Mouse (Mus musculus) intestine, embryonic 14.5 days (tissue): ENCODE measurements around the gene Lrrc58. TPM values are rescaled to one million over a fixed set of nuclear protein-coding genes. Genes with fewer than 3 reads are reported as not detected.
A peak's percentile ranks its signal among the peaks of the same experiment; 100 is the strongest.

ENCODE experiments used
- ATAC-seq: fragments of 200-750 bp; cut with Nextera tagmentation; replicated peaks from 2 replicates; pipeline ENCODE4 v1.8.0; 2017; ENCODE audit warnings: low read depth, moderate number of reproducible peaks, moderate TSS enrichment, moderate library complexity; ENCODE audit not compliant: low FRiP score, low TSS enrichment
- DNase-seq: peaks from one replicate; pipeline ENCODE4 v3.0.0-alpha.2; 2018; ENCODE audit warnings: low spot score
- H3K27ac ChIP-seq: fragments of 300-500 bp; sonication (generic); 2 replicates; pipeline ENCODE4 v1.5.1; 2014; ENCODE audit warnings: low read depth, mild to moderate bottlenecking, control low read depth
- H3K27me3 ChIP-seq: fragments of 300-500 bp; sonication (generic); replicated peaks from 2 replicates; pipeline ENCODE4 v1.6.1; 2014; ENCODE audit warnings: low read length, control low read depth; ENCODE audit not compliant: control insufficient read depth, insufficient read depth
- H3K36me3 ChIP-seq: fragments of 300-500 bp; sonication (generic); 2 replicates; pipeline ENCODE4 v1.6.1; 2014; ENCODE audit warnings: low read length, control low read depth; ENCODE audit not compliant: control insufficient read depth, insufficient read depth
- H3K4me1 ChIP-seq: fragments of 300-500 bp; sonication (generic); replicated peaks from 2 replicates; pipeline ENCODE4 v1.6.1; 2014; ENCODE audit warnings: low read length, control low read depth, mixed read lengths; ENCODE audit not compliant: control insufficient read depth, insufficient read depth
- H3K4me2 ChIP-seq: fragments of 300-500 bp; sonication (generic); 2 replicates; pipeline ENCODE4 v1.6.1; 2014; ENCODE audit warnings: low read length
- H3K4me3 ChIP-seq: fragments of 300-500 bp; sonication (generic); 2 replicates; pipeline ENCODE4 v1.5.1; 2014; ENCODE audit warnings: low read depth, low read length, control low read depth, mixed read lengths
- H3K9ac ChIP-seq: fragments of 300-500 bp; sonication (generic); 2 replicates; pipeline ENCODE4 v1.6.1; 2014; ENCODE audit warnings: mild to moderate bottlenecking, low read length
- H3K9me3 ChIP-seq: fragments of 300-500 bp; sonication (generic); 2 replicates; pipeline ENCODE4 v1.6.1; 2016; ENCODE audit warnings: low read length, control low read depth; ENCODE audit not compliant: control insufficient read depth
- WGBS: fragments of 180-500 bp; shearing (Covaris S2); extraction: QIAGEN DNeasy Blood & Tissue Kit; methylation state at CpG from one replicate; pipeline ENCODE4 v1.1.7; 2014; 5-methylcytosine and 5-hydroxymethylcytosine counted together
- polyA plus RNA-seq: library from polyadenylated mRNA; unstranded; fragments of >200 nt; fragmentation: Nextera tagmentation; extraction: Ambion mirVana; gene quantifications from 2 replicates; pipeline ENCODE4 v1.2.1, GENCODE M21; 2014

Lrrc58 gene
- polyA plus RNA-seq, 1 experiment from 2014 or later = 56.2 TPM

DNA sequence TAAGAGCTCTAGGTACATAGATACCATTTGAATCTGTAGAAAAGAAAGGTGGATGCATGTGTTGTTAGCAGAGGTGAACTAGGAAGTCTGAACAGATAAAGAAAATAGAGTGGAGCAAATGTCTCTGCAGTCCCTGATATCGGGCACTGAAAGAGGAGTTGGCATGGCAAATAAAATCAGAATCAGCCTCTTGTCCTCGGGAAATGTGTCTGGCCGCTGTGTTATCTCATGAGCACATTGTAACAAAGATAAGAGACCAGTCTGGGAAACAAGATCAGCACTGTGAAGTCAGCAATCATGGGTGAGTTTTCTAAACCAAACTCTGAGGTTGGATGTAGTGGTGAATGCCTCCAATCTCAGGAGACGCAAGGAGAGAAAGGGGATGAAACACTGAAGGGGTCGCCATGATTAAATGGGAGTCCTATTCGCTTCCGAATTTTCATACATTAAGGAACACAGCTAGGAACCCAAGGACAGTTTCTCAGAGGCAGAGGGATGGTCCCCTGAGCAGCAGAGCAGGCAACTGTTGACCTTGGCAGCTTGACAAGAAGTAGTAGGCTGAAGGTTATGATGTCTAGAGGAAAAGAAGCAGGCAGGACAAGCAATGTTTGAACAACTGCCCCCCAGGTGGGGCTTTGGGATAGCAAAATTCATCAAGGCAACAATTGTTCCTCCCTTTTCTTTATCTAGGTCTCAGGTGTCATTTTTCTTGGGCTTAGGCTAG is 22.8 kb upstream of the Lrrc58 start:
- ATAC-seq (no peak), DNase-seq (no peak)
- Histone ChIP-seq H3K4me2 (no peak overlapping the region), H3K9me3 (no peaks in the 10 kb centered on the region), H3K27me3 (no peaks in the 10 kb centered on the region), H3K4me1 (no peaks in the 10 kb centered on the region), H3K4me3 (no peak overlapping the region), H3K36me3 (no peaks in the 10 kb centered on the region), H3K27ac (no peak overlapping the region), H3K9ac (no peak overlapping the region)
- 70% methylated on average over 7 of the region's 7 CpGs for WGBS

DNA sequence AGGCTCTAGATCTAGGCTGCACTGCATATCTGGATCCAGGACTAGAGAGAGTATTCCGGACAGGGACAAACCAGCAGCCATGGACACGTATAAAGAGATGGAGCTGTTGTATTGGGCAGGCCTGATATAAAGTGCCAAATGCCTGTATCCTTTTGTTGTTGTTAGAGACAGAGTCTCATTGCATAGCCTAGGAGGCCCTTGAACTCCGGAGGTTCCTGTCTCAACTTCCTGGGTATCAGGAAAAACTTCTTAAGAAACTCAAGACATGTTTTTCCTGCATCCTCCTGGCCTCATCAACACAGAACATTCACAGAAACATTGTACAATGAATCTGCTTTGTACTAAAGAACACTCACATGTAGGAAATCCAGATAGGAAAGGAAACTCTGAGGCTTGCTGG is 21.1 kb upstream of the Lrrc58 start:
- Histone ChIP-seq H3K9ac (no peak overlapping the region), H3K27me3 (no peaks in the 10 kb centered on the region), H3K4me3 (no peak overlapping the region), H3K36me3 (no peaks in the 10 kb centered on the region), H3K27ac (no peak overlapping the region), H3K4me1 (no peaks in the 10 kb centered on the region), H3K4me2 (no peak overlapping the region), H3K9me3 (no peaks in the 10 kb centered on the region)
- no peak for DNase-seq
- 84% methylated on average over 3 of the region's 3 CpGs for WGBS
- ATAC-seq = no peak

DNA sequence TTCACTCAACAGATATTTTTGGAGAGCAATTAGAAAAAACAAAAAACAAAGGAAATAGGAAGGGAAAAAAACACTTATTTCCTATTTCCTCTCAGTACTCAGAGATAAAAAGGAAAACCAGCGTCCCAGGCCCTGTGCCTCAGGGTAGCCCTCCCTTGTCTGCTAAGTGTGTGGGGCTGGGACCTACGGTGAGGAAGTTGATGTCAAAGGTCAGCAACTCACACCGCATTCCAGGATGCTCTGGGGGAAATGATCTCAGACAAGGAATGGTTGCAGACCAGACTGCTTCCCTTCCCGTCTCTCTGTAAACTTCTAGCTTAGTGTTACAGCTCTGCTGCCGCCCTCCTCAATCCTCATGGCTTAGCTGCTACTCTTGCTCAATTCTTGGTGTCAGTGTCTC is 16.8 kb upstream of the Lrrc58 start:
- Histone ChIP-seq H3K4me2 (no peak overlapping the region), H3K9ac (no peak overlapping the region), H3K4me1 (no peaks in the 10 kb centered on the region), H3K27ac (no peak overlapping the region), H3K36me3 (no peaks in the 10 kb centered on the region), H3K27me3 (no peaks in the 10 kb centered on the region), H3K9me3 (no peaks in the 10 kb centered on the region), H3K4me3 (no peak overlapping the region)
- ATAC-seq (no peak), DNase-seq (peak; percentile 47)
- WGBS = 16% methylated on average over 5 of the region's 5 CpGs

DNA sequence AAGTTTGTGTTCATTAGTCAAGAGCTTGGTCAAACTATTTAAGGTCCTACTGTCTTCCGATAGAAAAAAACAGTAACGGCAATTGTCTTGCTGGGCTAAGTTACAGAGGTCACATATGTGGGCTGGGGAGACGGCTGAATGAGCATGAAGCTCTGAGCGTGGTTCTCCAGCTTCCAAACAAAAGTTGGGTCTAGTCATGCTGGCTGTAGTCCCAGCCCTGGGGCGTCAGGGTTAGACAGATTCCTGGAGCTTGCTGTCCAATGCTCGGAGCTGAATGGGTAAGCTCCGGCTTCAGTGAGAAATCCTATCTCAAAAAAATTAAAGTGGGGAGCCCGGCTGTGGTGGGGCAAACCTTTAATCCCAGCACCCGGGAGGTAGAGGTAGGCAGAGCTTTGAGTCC is 14.9 kb upstream of the Lrrc58 start:
- no peak overlapping the region for H3K27ac ChIP-seq
- H3K4me2 ChIP-seq = no peak overlapping the region
- no peak overlapping the region for H3K9ac ChIP-seq
- H3K36me3 ChIP-seq = no peaks in the 10 kb centered on the region
- H3K4me1 ChIP-seq = no peaks in the 10 kb centered on the region
- ATAC-seq (no peak), DNase-seq (peak; percentile 29)
- H3K27me3 ChIP-seq = no peaks in the 10 kb centered on the region
- H3K9me3 ChIP-seq = no peaks in the 10 kb centered on the region
- H3K4me3 ChIP-seq = no peak overlapping the region
- 82% methylated on average over 9 of the region's 9 CpGs for WGBS

DNA sequence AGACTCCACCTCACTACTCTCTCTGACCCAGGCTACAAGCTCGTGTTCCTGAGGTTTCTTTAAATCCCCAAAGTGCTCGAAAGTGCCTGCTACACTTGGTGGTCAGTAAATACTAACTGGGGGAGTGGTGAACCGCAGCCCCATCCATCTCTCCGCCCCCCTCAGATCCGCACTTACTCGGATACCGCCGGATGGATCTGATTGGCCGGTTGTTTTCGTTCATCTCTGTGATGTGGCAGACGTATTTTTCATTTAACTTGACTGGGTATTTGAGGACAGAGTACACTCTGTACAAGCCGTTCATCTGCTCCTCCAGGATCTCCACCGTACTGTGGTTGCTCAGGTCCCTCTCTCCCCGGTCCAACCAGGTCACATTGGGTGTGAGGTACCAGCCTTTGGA is 14.1 kb upstream of the Lrrc58 start:
- Histone ChIP-seq H3K4me2 (no peak overlapping the region), H3K4me1 (no peaks in the 10 kb centered on the region), H3K9ac (no peak overlapping the region), H3K4me3 (no peak overlapping the region), H3K27me3 (no peaks in the 10 kb centered on the region), H3K36me3 (no peaks in the 10 kb centered on the region), H3K9me3 (no peaks in the 10 kb centered on the region), H3K27ac (no peak overlapping the region)
- ATAC-seq (no peak), DNase-seq (peak; percentile 40)
- 72% methylated on average over 14 of the region's 14 CpGs for WGBS

DNA sequence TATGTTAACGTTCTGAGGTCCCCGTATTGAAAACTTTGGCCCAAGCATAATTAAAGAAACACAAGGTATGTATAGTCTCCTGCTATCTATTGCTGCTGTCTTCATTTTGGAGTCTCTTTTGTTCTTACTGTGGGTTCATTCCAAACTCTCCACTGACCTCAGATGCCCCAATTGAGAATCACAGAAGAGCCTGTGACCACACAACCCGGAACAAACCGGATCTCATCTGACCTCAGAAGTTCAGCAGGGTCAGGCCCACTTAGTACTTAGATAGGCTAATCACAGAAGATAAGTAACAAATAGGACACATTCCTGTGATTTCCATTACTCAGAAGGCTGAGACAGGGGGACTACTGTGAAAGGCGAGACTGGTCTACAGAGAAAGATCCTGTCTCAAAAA is 13.6 kb upstream of the Lrrc58 start:
- Histone ChIP-seq H3K9me3 (no peaks in the 10 kb centered on the region), H3K4me1 (no peaks in the 10 kb centered on the region), H3K4me2 (no peak overlapping the region), H3K9ac (no peak overlapping the region), H3K4me3 (no peak overlapping the region), H3K36me3 (no peaks in the 10 kb centered on the region), H3K27ac (no peak overlapping the region), H3K27me3 (no peaks in the 10 kb centered on the region)
- DNase-seq (peak; percentile 23), ATAC-seq (no peak)
- 51% methylated on average over 5 of the region's 5 CpGs for WGBS

DNA sequence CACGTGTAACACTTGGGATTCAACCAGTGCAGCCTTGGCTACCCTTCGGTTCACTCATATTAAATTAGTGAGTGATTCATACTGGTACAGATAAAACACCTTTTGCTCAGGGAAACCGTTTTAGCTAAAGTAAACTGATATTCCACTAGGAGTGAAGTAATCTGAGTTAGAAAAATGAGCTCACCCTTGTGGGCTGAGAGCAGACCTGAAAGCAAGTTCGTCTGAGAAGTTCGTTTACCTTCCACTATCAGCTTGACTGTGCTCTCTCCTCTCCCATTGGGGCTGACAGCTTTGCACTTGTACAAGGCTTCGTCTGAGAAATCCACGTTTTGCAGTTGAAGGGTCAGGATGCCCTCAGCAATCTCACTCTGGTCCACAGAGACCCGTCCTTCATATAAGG is 12.6 kb upstream of the Lrrc58 start:
- H3K4me3 ChIP-seq = no peak overlapping the region
- H3K4me2 ChIP-seq = no peak overlapping the region
- no peaks in the 10 kb centered on the region for H3K9me3 ChIP-seq
- no peaks in the 10 kb centered on the region for H3K4me1 ChIP-seq
- no peaks in the 10 kb centered on the region for H3K27me3 ChIP-seq
- DNase-seq (peak; percentile 34), ATAC-seq (no peak)
- no peak overlapping the region for H3K27ac ChIP-seq
- WGBS = 51% methylated on average over 8 of the region's 8 CpGs
- no peak overlapping the region for H3K9ac ChIP-seq
- no peaks in the 10 kb centered on the region for H3K36me3 ChIP-seq

DNA sequence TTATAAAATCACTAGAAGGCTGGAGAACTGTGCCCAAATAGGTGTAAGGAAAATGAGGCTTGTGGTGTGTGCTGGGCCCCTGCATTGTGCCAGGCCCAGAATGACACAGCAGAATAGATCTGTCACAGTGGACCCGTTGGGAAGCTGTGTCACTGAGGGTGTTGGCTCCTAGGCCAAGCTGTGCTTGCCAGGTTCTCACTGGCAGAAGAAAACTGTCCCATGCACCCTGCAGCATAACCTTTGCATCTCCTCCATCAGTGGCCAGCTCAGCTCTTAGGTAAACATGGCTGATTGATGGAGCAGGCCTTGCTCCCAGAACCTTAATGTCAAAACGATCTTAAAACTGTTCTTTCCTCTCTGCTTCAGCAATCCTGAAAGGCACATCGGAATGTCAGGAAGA is 11.9 kb upstream of the Lrrc58 start:
- no peaks in the 10 kb centered on the region for H3K9me3 ChIP-seq
- no peak overlapping the region for H3K9ac ChIP-seq
- H3K27ac ChIP-seq = no peak overlapping the region
- H3K36me3 ChIP-seq = no peaks in the 10 kb centered on the region
- H3K4me3 ChIP-seq = no peak overlapping the region
- no peak overlapping the region for H3K4me2 ChIP-seq
- ATAC-seq (no peak), DNase-seq (peak; percentile 38)
- H3K4me1 ChIP-seq = no peaks in the 10 kb centered on the region
- H3K27me3 ChIP-seq = no peaks in the 10 kb centered on the region
- WGBS = 24% methylated on average over 3 of the region's 3 CpGs

DNA sequence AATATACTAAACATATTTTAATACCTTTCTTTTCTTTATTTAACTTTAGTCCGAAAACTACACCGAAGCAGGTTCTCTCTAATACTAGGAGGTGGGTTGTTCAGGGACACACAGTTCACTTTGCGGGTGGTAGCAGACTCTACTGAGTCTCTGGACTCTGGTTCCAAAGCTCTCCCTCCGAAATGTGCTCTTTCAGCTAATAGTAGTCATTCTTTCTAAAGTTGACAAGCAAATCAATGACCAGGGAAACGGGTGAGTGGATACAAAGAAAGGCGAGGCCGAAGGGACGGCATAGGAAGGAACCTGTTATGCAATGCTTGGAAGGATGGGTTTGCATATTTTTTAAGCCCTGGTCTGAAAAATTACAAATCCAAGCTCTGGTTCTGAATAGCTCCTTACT is 10.7 kb upstream of the Lrrc58 start:
- H3K9me3 ChIP-seq = no peaks in the 10 kb centered on the region
- ATAC-seq (no peak), DNase-seq (peak; percentile 28)
- H3K27ac ChIP-seq = no peak overlapping the region
- H3K36me3 ChIP-seq = no peaks in the 10 kb centered on the region
- no peak overlapping the region for H3K4me2 ChIP-seq
- no peaks in the 10 kb centered on the region for H3K4me1 ChIP-seq
- no peaks in the 10 kb centered on the region for H3K27me3 ChIP-seq
- no peak overlapping the region for H3K9ac ChIP-seq
- 80% methylated on average over 8 of the region's 8 CpGs for WGBS
- H3K4me3 ChIP-seq = no peak overlapping the region
